Comparison of ENCODE assay signal across 18 mouse cellular contexts in genomic region chr5:102693192-102693591, GRCm38 (mm10).
A peak's percentile ranks its signal among the peaks of the same experiment; 100 is the strongest.
DNase-seq lines count a peak whose midpoint lies in the region; ATAC-seq and TF ChIP-seq lines count a peak whose summit lies in the region.
"Had no signal": no experiment of that assay in that cellular context is flagged by ENCODE, and none has a peak within 500 bp of the region (broad histone marks: within the 10 kb centered on the region; RNA-seq: fewer than 3 reads in every experiment).

No protein-coding gene starts in this region.

- no peaks in the 10 kb centered on the region for H3K27me3 ChIP-seq in kidney, embryonic 15.5 days
- H3K27me3 ChIP-seq in liver, postnatal 0 days (ENCODE audit: insufficient read depth, low read length), result no peaks in the 10 kb centered on the region
- H3K27me3 ChIP-seq in liver, embryonic 12.5 days (replicated peaks), result no peaks in the 10 kb centered on the region
- no peaks in the 10 kb centered on the region for H3K27me3 ChIP-seq in testis, adult 2 months (ENCODE audit: control insufficient read depth, insufficient read depth, low read length)
- H3K27me3 ChIP-seq in myocyte (ENCODE audit: control insufficient read depth, insufficient read depth, insufficient read length), result no peaks in the 10 kb centered on the region
- H3K27me3 ChIP-seq: embryonic facial prominence, embryonic 13.5 days; hindbrain, embryonic 15.5 days; lung, embryonic 15.5 days; megakaryocyte, embryonic 14.5 days; midbrain, embryonic 12.5 days; neural tube, embryonic 13.5 days had no signal

- TF ChIP-seq EP300 in liver, postnatal 0 days (IDR thresholded peaks at IDR 0.05; ENCODE audit: low read depth), result no peak

- TF ChIP-seq CTCF in liver, postnatal 0 days (IDR thresholded peaks at IDR 0.05; ENCODE audit: low read depth), result no peak
- no peak for TF ChIP-seq CTCF in testis, adult 2 months (IDR thresholded peaks at IDR 0.05; ENCODE audit: control insufficient read depth, insufficient read depth, insufficient replicate concordance, low read depth, low read length)

- no peaks in the 10 kb centered on the region for H3K79me2 ChIP-seq in myocyte (ENCODE audit: control insufficient read depth, insufficient read depth)

- H3K4me3 ChIP-seq in kidney, embryonic 15.5 days (replicated peaks), result no peak overlapping the region
- H3K4me3 ChIP-seq in liver, postnatal 0 days (ENCODE audit: low read depth, low read length), result no peak overlapping the region
- H3K4me3 ChIP-seq in liver, embryonic 12.5 days, result no peak overlapping the region
- H3K4me3 ChIP-seq in testis, adult 2 months (ENCODE audit: control insufficient read depth, low read depth, low read length), result no peak overlapping the region
- H3K4me3 ChIP-seq in myocyte, result no peak overlapping the region
- H3K4me3 ChIP-seq: embryonic facial prominence, embryonic 13.5 days; forebrain, embryonic 10.5 days; hindbrain, embryonic 10.5 days; hindbrain, embryonic 15.5 days; lung, embryonic 15.5 days; megakaryocyte, embryonic 14.5 days; midbrain, embryonic 12.5 days; neural tube, embryonic 13.5 days had no signal

- H3K4me1 ChIP-seq in kidney, embryonic 15.5 days, result peaks cover 10% of the 10 kb centered on the region
- peaks cover 4% of the 10 kb centered on the region; the same call in 1 of the 2 replicates for H3K4me1 ChIP-seq in liver, postnatal 0 days (ENCODE audit: insufficient read depth)
- peaks cover 2% of the 10 kb centered on the region; the same call in 1 of the 2 replicates for H3K4me1 ChIP-seq in liver, embryonic 12.5 days
- no peaks in the 10 kb centered on the region for H3K4me1 ChIP-seq in testis, adult 2 months (ENCODE audit: control insufficient read depth, insufficient read depth, low read length)
- H3K4me1 ChIP-seq: forebrain, embryonic 10.5 days; hindbrain, embryonic 10.5 days; hindbrain, embryonic 15.5 days; midbrain, embryonic 12.5 days; neural tube, embryonic 13.5 days had no signal

- TF ChIP-seq POLR2A in testis, adult 2 months (IDR thresholded peaks at IDR 0.05; ENCODE audit: control insufficient read depth, low read depth, low read length), result no peak
- TF ChIP-seq POLR2A in myocyte (IDR thresholded peaks at IDR 0.05; ENCODE audit: insufficient read length, low read depth), result no peak

- peak; percentile 74 for ATAC-seq in kidney, embryonic 15.5 days (replicated peaks; ENCODE audit: low FRiP score)
- ATAC-seq in liver, postnatal 0 days, result peak; percentile 83
- ATAC-seq in liver, embryonic 12.5 days, result no peak
- ATAC-seq: inflammation-experienced regulatory T-cells, adult 6 months had no signal

- no peak overlapping the region for H3K9ac ChIP-seq in kidney, embryonic 15.5 days
- H3K9ac ChIP-seq in liver, postnatal 0 days (replicated peaks), result no peak overlapping the region
- H3K9ac ChIP-seq in liver, embryonic 12.5 days, result no peak overlapping the region
- H3K9ac ChIP-seq: embryonic facial prominence, embryonic 13.5 days; hindbrain, embryonic 15.5 days; lung, embryonic 15.5 days; midbrain, embryonic 12.5 days; neural tube, embryonic 13.5 days had no signal

- H3K4me2 ChIP-seq in kidney, embryonic 15.5 days, result no peak overlapping the region
- no peak overlapping the region for H3K4me2 ChIP-seq in liver, postnatal 0 days (ENCODE audit: low read depth, low read length)
- H3K4me2 ChIP-seq in liver, embryonic 12.5 days, result no peak overlapping the region
- peak overlapping the region; percentile 31 for H3K4me2 ChIP-seq in myocyte (ENCODE audit: low read depth)
- H3K4me2 ChIP-seq: embryonic facial prominence, embryonic 13.5 days; hindbrain, embryonic 15.5 days; lung, embryonic 15.5 days; midbrain, embryonic 12.5 days; neural tube, embryonic 13.5 days had no signal

- WGBS in kidney, embryonic 15.5 days, result 31% methylated on average over 2 of the region's 2 CpGs
- 55% methylated on average over 2 of the region's 2 CpGs for WGBS in liver, postnatal 0 days (ENCODE audit: insufficient replicate concordance)
- 55% methylated on average over 2 of the region's 2 CpGs for WGBS in liver, embryonic 12.5 days (ENCODE audit: insufficient replicate concordance)

- no peak overlapping the region for H3ac ChIP-seq in myocyte (ENCODE audit: control insufficient read depth, insufficient read length)

- H3K27ac ChIP-seq in kidney, embryonic 15.5 days, result no peak overlapping the region
- H3K27ac ChIP-seq in liver, postnatal 0 days (ENCODE audit: low read depth), result no peak overlapping the region
- H3K27ac ChIP-seq in liver, embryonic 12.5 days, result no peak overlapping the region
- peak overlapping the region; percentile 39; the same call in 1 of the 2 replicates for H3K27ac ChIP-seq in testis, adult 2 months (ENCODE audit: control insufficient read depth, insufficient read depth, low read depth, low read length)
- H3K27ac ChIP-seq: embryonic facial prominence, embryonic 13.5 days; forebrain, embryonic 10.5 days; hindbrain, embryonic 10.5 days; hindbrain, embryonic 15.5 days; lung, embryonic 15.5 days; midbrain, embryonic 12.5 days; neural tube, embryonic 13.5 days had no signal

- H3K36me3 ChIP-seq in kidney, embryonic 15.5 days, result no peaks in the 10 kb centered on the region
- no peaks in the 10 kb centered on the region for H3K36me3 ChIP-seq in liver, postnatal 0 days (replicated peaks; ENCODE audit: insufficient read depth, low read length)
- H3K36me3 ChIP-seq in liver, embryonic 12.5 days, result no peaks in the 10 kb centered on the region
- no peaks in the 10 kb centered on the region for H3K36me3 ChIP-seq in testis, adult 2 months (ENCODE audit: control insufficient read depth, insufficient read depth, low read length)
- H3K36me3 ChIP-seq in myocyte (ENCODE audit: control insufficient read depth, insufficient read depth), result no peaks in the 10 kb centered on the region
- H3K36me3 ChIP-seq: embryonic facial prominence, embryonic 13.5 days; forebrain, embryonic 10.5 days; G1E; hindbrain, embryonic 10.5 days; hindbrain, embryonic 15.5 days; lung, embryonic 15.5 days; midbrain, embryonic 12.5 days; neural tube, embryonic 13.5 days had no signal

- no peaks in the 10 kb centered on the region for H3K9me3 ChIP-seq in kidney, embryonic 15.5 days (replicated peaks)
- H3K9me3 ChIP-seq in liver, postnatal 0 days (ENCODE audit: low read length), result no peaks in the 10 kb centered on the region
- no peaks in the 10 kb centered on the region for H3K9me3 ChIP-seq in liver, embryonic 12.5 days (replicated peaks)
- H3K9me3 ChIP-seq: embryonic facial prominence, embryonic 13.5 days; forebrain, embryonic 10.5 days; hindbrain, embryonic 10.5 days; hindbrain, embryonic 15.5 days; lung, embryonic 15.5 days; midbrain, embryonic 12.5 days; neural tube, embryonic 13.5 days had no signal

- DNase-seq in kidney, adult 11 months, result no peak
- DNase-seq in liver, postnatal 0 days, result no peak
- no peak for DNase-seq in testis, postnatal 14 days (ENCODE audit: low spot score)
- DNase-seq in gastrocnemius, adult 18-20 months (ENCODE audit: low spot score), result no peak

TF ChIP-seq in myocyte, 11 proteins besides CTCF, POLR2A, EP300 and RAD21:
- TF ChIP-seq REST (IDR thresholded peaks at IDR 0.05; ENCODE audit: insufficient read depth, insufficient read length) (no peak), MAX (IDR thresholded peaks at IDR 0.05; ENCODE audit: low read depth) (no peak), TCF3 (IDR thresholded peaks at IDR 0.05; ENCODE audit: insufficient read length, low read depth) (no peak), MYOD1 (IDR thresholded peaks at IDR 0.05; ENCODE audit: control insufficient read depth in 1 of 3, insufficient read length in 2 of 3, low read depth in 2 of 3) (peak in 2 of 3 experiments; percentile 64 to 77), E2F4 (IDR thresholded peaks at IDR 0.05; ENCODE audit: insufficient read depth) (no peak)
TF ChIP-seq in myocyte: peak in this region for 1.
